Mouse (Mus musculus): ENCODE measurements around the gene Cnnm4. TPM values are rescaled to one million over a fixed set of nuclear protein-coding genes. Genes with fewer than 3 reads are reported as not detected.

Gene Cnnm4
- 10 to 100 TPM; 12.7 to 13.7 TPM for total RNA-seq (2021)

DNA sequence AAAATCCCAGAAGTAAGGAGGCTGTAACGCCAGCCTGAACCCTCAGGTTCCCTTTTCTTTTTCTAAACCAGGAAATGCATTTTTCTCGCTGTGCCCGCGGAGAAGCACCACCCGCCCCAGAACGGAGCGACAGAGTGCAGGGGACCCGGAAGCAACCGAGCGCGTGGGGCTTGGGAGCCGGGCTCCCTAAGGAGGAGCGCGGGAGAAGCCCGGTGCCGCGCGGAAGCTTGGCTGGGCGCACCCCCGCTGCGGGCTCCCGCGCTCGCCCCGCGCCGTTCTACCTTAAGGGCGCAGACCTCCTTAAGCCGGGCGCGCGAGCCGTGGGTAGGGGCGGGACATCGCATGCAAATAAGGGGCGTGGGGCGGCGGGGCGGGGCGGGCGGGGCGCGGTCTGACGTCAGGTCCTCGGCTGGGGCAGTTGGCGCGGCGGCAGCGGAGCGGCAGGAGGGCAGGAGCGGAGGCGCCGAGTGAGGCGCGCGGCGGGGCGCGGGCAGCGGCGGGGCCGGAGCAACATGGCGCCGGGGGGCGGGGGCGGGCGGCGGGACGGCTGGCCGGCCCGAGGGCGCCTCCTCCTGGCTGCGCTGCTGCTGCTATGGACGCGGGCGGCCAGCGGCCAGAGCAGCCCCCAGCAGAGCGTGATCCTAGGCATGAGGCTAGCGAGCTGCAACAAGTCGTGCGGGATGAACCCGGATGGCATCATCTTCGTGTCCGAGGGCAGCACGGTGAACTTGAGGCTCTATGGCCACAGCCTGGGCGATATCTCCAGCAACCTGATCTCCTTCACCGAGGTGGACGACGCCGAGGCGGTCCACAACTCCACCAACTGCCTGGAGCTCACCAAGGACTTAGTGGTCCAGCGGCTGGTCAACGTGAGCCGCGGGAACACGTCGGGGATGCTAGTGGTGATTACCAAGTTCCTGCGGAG, at the start of gene Cnnm4:
Gene Cnnm4 (plus strand): TSS at position 440 of the 925 bp plus-strand sequence.
- intact Hi-C loops (cut with DNase I): loop anchor here (5.0 to 10.0 kb wide), 2 partner anchors 39 to 107 kb away; partner anchors contain the start of gene Kansl3

DNA sequence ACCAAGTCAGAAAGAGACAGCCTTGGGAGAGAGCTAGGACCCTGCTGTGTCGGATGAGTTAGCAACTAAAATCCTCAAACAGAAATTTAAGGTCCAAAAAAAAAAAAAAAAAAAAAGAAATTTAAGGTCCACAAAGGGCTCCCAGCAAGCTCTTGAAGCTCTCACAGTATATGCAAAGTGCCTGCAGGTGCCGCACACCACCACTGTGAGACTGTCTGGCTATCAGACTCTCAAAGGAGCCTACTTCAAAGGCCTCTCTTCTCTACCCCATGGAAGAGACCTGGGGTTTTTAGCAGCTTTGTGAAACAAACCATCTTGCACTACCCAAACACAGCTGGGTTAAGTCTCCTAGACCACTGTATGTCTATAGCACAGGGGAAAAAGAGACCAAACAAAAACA, 41.9 kb upstream of the Cnnm4 start:
- no peak for DNase-seq (ENCODE audit: extremely low spot score in 1 of 2, low spot score in 2 of 2)
- intact Hi-C loops (cut with DNase I): no loop called here

More for the DNA sequence above, at the start of gene Cnnm4:
- peak; percentile 77 to 94 for DNase-seq (ENCODE audit: extremely low spot score in 1 of 2, low spot score in 2 of 2)

DNA sequence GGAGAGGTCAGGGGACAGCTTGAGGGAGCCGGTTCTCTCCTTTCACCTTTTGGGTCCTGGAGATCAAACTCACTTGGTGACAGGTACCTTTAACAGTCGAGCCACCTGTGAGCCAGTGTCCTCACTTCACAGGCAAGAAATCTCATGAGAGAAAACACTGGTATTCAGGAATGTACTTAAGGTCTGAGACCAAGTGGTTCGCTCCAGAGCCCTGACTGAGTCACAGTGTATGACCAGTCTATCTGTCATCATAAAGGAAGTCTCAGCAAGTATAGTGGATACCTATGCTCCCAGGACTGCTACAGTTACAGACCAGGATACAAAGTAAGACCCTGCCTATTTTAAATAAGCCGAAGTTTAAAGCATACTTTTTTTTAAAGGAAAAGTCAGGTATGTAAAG, 38.4 kb upstream of the Cnnm4 start:
- no peak for DNase-seq (ENCODE audit: extremely low spot score in 1 of 2, low spot score in 2 of 2)
- intact Hi-C loops (cut with DNase I): loop anchor here (5.0 kb wide), 1 partner anchor 39 kb away; the partner anchor contains the start of gene Cnnm4

DNA sequence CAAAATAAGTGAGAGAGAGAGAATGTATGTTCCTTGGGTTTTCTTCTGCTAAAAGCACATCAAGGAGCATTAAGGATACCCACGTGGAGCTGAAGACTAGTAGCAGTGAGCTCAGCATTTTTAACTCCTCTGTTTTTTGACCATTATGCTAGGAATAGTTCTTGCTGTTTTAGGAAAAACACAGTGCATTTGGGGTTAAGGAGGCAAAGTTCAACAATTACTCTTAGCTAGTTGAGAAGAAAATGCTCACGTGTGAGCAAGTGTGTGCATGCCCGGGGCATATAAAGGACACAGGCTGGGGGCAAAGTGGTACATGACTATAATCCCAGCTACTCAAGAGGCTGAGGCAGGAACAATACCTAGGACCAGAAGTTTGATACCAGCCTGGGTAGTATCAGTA, 37.8 kb upstream of the Cnnm4 start:
- DNase-seq (ENCODE audit: extremely low spot score in 1 of 2, low spot score in 2 of 2): no peak
- intact Hi-C loops (cut with DNase I): loop anchor here (5.0 kb wide), 1 partner anchor 39 kb away; the partner anchor contains the start of gene Cnnm4

DNA sequence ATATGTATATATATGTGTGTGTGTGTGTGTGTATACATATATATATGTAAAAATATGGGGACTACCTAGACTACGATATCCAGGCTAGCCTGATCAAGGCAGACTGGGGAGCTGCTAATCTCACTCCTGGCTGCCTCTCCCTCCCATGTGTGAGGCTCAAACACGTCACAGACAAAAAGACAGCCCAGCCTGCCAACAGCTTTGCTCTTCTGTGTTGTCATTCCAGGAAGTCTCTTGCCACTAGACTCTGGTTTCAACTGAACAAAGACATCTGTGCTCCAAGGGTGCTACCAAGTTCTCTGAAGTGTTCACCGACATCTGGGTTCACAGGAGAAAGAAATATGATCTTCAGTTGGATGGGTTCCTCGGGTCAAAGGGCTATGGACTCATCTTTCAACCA, 36.3 kb upstream of the Cnnm4 start:
- intact Hi-C loops (cut with DNase I): no loop called here
- DNase-seq (ENCODE audit: extremely low spot score in 1 of 2, low spot score in 2 of 2): no peak

DNA sequence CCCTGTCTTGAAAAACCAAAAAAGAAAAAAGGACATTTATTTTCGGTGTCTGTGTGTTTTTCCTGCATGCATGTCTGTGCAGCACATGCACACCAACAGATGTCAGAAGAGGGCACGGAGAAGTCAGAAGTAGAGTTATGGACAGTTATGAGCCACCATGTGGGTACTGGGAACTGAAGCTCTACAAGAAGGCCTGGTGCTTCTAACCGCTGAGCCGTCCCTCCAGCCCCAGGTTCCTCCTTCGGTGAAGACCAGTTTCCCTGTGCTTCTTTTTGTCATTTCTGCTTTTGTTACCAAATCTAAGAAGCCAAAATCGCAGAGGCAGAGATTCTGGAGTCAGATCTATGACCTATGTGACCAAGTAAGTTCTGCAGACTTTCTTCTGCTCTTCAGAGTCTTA, 34.9 kb upstream of the Cnnm4 start:
- no peak for DNase-seq (ENCODE audit: extremely low spot score in 1 of 2, low spot score in 2 of 2)
- intact Hi-C loops (cut with DNase I): no loop called here

DNA sequence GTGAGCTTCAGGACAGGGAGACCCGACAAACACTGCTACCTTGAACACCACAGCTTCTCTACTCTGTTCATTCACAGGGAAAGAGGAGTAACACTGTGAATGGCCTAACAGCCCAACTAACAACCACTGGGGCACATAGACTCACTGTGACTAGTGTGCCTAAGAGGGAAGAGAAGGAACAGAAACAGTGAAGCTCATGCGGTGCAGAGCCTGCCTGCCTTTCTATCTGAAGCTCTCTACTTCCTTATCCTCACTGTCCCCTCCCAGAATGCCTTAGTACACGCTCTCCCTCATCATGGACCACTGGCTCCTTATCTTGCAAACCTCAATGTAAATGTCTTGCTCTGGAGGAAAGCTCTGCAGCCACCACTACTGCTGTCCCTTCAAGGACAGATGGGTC, 34.2 kb upstream of the Cnnm4 start:
- intact Hi-C loops (cut with DNase I): no loop called here
- no peak for DNase-seq (ENCODE audit: extremely low spot score in 1 of 2, low spot score in 2 of 2)

DNA sequence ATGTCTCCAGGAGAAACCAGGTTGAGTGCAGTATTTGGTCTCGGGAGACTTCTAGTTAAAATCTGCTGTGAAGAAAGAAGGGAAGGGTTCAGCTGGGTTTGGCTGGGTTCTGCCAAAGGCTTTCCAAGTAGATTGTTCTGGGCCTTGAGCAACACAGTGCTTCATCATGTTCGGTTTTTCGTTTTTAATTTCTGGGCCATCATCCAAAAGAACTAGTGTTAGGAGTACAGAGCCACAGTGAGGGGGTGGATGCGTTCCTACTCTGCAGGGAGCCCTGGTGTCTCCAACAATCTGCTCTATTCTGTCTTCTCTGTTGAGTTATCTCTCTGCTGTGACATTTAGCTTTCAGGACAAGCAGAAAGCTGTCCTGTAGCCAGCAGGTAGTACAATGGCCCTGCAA, 30.3 kb upstream of the Cnnm4 start:
- peak in 1 of 2 experiments; percentile 49 for DNase-seq (ENCODE audit: extremely low spot score in 1 of 2, low spot score in 2 of 2)
- intact Hi-C loops (cut with DNase I): no loop called here

DNA sequence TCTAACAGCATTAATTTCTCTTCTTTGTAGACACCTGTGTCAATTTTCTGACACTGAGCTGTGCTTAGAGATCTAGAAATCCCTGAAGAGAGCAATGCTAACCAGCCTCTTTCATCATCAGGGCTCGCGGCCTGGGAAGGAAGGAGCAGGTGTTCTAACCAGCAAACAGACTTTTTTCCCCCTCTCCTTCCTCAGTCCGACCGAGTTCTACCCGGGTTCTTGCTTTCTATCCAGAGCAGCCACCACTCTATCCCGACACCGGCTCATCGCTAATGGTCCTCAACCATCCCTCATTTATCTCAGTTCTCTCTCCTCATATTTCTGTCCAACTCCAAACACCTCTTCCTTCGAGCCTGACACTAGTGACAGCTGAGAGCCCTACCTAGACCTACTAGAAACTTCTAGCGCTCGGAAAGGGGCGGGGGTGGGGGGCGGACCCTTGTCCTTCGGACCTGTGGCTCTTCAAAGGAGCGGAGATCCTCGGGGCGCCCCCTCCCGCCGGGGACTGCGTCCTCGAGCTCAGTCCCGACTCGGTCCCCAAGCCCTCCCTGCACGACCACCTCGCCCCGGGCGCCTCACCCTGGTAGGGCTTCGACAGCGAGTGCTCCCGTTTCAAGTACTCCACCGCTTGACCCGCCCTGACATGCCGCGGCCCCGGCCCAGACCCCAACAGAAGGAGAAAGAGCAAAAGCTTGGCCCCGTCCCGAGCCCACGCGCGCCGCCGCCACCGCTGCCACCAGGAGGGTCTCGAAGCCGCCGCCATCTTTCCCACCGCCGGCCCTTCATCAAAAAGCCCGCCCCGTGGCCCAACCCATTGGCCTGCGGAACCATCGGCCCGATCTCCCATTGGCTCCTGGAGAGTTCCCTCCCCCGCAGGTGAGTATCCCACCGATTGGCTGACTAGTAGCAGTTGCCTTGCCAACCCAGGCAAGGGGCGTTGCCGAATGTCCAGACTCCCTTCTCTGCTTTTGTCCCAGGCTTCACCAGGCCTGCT, 26.7 kb upstream of the Cnnm4 start, which contains the start of gene Lman2l:
Gene Lman2l (minus strand): TSS at position 801 of the 994 bp plus-strand sequence.
- intact Hi-C loops (cut with DNase I): no loop called here
- peak; percentile 98 to 99 for DNase-seq (ENCODE audit: extremely low spot score in 1 of 2, low spot score in 2 of 2)

DNA sequence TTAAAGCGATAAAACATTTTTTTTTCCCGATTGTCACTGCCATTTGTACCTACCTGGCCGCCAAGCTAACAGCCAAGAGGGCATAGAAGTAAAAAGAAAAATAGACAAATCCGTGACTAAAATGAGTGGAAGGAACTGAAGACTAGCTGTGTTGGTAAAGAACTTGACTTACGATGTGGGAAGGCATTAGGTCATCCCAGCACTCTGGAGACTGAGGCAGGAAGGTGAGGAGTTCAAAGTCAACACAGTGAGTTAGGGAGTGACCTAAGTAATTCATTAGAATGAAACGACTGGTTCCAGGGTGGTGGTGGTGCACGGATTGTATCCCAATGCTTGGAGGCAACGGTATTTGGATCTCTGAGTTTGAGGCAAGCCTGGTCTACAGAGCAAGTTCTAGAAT, 25.9 kb upstream of the Cnnm4 start:
- no peak for DNase-seq (ENCODE audit: extremely low spot score in 1 of 2, low spot score in 2 of 2)
- intact Hi-C loops (cut with DNase I): no loop called here

DNA sequence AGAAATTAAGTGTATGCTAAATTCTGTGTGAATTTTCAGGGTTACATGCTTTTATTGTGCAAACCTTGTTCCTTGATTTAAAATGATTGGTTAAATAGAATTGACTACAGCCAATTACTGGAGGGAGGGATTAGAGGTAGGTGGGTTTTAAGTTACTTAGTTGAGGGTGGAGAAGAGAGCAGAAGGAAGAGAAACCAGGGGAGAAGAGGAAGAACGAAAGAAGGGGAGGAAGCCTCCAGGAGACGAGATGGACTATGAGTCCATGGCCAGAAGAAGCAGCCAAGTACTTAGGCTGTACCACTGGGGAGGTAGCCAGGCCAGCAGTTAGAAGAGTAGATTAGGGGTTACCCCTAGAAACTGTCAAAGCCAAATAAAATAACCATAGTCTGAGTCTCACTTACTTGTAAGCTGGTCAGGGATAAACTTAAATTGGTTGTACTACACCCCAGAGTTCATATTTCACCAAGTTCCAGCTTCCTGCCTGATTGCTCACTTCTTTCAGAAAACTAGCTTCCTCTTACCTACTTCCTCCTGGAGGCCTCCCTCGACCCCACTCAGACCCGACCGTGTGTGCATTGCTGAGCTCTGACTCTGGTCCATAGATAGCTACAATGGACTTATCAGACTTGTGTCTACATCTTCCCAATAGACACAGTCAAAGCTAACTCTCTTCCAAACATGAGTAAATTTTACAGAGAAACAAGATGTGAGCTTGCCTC, 25.2 kb upstream of the Cnnm4 start:
- intact Hi-C loops (cut with DNase I): no loop called here
- no peak for DNase-seq (ENCODE audit: extremely low spot score in 1 of 2, low spot score in 2 of 2)

DNA sequence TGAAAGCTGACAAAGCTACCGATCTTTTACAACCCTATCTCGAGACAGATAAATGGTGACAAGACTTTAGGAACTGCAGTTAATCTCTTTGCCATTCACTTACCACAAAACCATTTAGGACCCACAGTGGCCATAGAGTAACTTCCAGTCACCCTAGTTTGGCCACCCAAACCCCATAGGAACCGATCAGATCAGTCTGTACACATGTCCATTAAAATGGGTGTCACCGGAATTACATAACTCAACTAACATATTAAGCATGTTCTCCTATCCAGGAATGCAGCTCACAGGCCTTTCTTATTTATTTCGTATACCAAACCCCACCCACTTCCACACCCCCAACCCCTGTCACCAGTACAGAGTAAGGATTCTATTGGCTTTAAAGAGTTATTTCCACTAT, 24.6 kb upstream of the Cnnm4 start:
- no peak for DNase-seq (ENCODE audit: extremely low spot score in 1 of 2, low spot score in 2 of 2)
- intact Hi-C loops (cut with DNase I): no loop called here

DNA sequence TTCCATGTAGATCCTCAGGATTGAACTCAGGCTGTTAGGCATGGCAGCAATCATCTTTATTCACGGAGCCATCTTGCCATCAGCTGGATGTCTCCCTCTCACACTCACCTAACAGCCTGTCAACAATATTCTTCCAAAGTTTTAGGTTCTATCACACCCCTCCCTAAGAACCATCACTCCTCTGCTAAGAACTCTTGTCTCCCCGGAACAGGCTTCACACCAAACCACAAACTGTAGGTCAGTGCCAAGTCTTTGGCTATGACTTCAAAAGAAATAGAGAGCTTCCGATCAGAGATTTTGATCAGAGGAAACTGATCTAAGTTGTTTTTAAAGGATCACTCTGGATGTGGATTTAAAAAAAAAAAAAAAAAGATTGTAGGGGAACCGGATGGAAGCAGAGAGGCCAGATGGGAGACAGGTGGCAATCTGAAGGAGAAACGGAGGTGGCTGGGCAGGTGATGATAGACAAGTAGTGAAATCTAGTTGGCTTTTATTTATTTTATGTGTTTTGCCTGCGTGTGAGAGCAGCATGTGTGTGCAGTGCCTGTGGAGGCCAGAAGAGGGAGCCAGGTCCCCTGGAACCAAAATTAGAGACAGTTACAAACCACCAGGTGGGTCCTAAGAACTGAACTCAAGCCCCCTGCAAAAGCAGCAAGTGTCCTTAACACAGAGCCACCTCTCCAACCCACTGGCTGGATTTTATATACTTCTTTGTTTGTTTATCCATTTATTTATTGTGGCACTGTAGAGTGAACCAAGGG, 17.2 kb upstream of the Cnnm4 start:
- intact Hi-C loops (cut with DNase I): no loop called here
- DNase-seq (ENCODE audit: extremely low spot score in 1 of 2, low spot score in 2 of 2): no peak

DNA sequence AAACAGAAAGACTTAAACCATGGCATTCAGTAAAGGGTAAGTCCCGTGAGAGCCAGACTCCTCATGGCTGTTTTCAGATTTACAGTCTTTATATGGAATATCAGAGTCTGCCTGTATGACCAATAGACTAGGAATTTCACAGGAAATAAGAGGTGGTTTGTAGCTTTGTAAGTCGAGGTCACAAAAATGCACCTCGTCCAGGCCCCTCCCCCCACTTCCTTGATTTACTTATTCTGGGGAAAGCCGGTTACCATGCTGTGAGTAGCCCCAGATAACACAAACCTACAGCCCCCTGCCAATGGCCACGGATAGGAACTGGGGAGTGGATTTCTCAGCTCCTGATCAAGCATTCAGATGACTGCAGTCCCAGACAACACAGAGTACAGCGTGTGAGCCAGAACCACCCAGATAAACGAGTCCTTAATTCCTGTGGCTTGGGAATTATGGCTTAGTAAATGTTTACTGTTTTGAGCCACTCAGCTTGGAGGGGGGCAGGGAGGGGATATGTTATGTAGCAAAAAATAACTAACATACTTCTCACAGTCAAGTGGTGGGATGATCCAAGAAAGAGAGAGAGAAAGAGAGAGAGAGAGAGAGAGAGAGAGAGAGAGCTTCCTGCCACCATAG, 13.9 kb upstream of the Cnnm4 start:
- peak in 1 of 2 experiments; percentile 74 for DNase-seq (ENCODE audit: extremely low spot score in 1 of 2, low spot score in 2 of 2)
- intact Hi-C loops (cut with DNase I): no loop called here

DNA sequence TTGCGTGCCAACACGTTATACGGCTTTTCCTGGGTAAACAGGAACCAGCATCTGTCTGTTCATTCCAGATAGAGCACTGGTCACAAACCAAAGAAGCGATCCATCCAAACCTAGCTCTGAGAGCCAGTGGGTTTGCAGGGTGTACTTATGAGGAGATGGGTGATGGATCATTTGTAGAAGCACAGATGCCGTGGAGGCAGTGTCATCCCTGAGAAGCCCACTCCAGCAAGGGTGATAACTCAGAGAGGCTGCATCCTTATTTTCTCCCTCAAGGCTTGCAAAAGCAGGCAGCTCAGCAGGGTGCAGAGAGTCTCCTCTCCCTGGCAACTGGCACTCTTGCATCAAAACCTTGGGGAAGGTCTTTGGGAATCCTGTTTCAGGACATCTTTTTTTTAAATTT, 13.3 kb upstream of the Cnnm4 start:
- DNase-seq (ENCODE audit: extremely low spot score in 1 of 2, low spot score in 2 of 2): no peak

DNA sequence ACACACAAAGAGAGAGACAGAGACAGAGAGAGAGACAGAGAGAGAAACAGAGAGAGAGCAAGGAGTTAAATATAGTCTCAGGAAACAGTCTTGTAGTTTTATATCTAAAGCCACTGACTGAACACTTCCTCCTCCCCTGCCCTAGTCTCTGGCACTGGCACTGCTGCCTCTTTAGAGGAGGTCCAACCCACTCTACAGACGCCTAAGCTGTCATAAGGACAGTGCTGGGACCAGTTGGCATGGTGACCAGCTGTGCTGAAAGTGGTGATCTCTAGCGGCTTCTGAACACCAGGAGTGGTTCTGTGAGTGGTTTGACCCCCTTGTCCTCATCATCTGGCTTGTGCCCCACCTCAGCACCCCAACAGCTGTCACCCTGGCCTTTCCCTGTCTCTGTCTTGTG, 9.6 kb upstream of the Cnnm4 start:
- no peak for DNase-seq (ENCODE audit: extremely low spot score in 1 of 2, low spot score in 2 of 2)
- intact Hi-C loops (cut with DNase I): no loop called here

More for the DNA sequence above, 13.3 kb upstream of the Cnnm4 start:
- intact Hi-C loops (cut with DNase I): no loop called here

DNA sequence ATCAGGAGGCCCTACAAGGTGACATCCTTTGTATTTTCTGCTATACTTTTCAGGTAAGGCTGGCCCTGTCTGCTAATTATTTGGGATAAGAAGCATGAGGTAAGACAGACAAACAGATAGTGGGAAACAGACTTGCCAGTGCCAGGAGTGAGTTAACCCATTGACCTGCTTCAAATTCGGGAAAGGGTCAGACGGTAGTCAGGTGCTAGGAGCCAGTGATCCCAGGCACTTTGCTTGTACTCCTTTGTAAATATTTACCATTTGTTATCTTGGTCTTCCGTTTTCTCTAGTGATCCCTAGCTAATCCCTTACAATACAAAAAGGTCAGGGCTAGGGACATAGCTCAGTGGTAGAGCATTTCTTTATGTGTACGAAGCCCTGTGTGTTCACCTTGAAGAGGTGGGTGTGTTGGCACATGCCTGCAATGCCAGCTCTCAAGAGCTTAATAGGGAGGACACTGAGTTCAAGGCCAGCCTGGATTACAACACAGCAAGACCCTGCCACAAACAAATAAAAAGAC, 5.7 kb upstream of the Cnnm4 start:
- DNase-seq (ENCODE audit: extremely low spot score in 1 of 2, low spot score in 2 of 2): no peak
- intact Hi-C loops (cut with DNase I): no loop called here

All from left cerebral cortex, postnatal 10 days (tissue).